Mouse (Mus musculus) kidney, adult 18-20 months (tissue): Measurements from ENCODE around the gene Foxn4.

ENCODE experiments used
- DNase-seq: peaks from one replicate; pipeline ENCODE4 v3.0.0; 2021

Foxn4 gene

GRCm38 (mm10) chr5:114273693-114274402 is at the start of gene Foxn4:
Foxn4 (minus strand) TSS chr5:114273807.
- DNase-seq, result no peak

DNA sequence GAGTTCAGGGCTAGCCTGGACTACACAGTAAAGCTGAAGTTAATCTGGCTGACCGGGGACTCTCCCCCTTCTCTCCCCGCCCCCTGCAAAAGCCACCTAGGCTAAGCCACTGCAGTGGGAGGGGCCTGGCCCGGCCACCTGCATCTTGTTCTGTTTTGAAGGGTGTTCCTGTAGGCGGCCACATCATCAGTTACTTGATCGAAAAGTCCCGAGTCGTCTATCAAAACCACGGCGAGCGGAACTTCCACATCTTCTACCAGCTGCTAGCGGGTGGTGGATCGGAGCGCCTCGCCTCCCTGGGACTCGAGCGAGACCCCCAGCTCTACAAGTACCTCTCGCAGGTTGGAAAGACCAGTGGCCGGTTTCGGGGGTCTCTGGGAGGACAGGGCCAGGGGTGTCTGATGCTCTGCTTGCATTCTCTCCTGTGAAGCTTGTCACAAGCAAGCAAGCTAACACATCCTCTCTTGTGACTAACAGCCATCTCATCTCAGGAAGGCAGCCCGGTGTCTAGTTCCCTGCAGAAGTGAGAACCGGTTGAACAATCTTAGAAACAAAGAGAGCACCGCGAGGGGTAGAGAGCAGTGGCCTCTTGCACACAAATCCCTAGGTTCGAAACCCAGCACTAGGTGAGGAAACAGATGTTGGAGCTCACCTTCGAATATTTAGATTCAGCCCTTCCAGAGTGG is 49.6 kb upstream of the Foxn4 start:
- no peak for DNase-seq

GRCm38 (mm10) chr5:114309680-114310036 is 36.1 kb upstream of the Foxn4 start:
- DNase-seq, result no peak

- no peak for DNase-seq
Measured at GRCm38 (mm10) chr5:114308765-114309679, 35.4 kb upstream of the Foxn4 start.

DNA sequence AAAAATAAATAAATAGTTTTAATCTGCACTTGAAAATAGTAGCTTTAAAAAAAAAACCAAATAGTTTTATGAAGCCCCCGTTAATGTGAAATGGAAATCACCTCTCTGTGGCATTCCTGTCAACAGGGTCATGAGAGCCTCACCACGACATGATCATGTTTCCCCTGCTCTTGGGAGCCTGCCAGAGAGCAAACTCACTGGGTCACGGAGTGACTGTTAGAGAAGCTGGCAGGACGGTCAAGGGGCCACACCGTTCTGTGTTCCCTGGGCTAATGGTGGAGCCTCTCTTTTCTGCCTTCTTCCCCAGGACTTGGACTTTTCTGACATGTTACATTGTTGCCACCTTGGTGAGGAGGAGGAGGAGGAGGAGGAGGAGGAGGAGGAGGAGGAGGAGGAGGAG is 32.9 kb upstream of the Foxn4 start:
- DNase-seq, result no peak

GRCm38 (mm10) chr5:114303166-114303565 is 29.6 kb upstream of the Foxn4 start:
- DNase-seq, result no peak

- DNase-seq, result no peak
Measured at GRCm38 (mm10) chr5:114299883-114300610, 26.4 kb upstream of the Foxn4 start.

DNA sequence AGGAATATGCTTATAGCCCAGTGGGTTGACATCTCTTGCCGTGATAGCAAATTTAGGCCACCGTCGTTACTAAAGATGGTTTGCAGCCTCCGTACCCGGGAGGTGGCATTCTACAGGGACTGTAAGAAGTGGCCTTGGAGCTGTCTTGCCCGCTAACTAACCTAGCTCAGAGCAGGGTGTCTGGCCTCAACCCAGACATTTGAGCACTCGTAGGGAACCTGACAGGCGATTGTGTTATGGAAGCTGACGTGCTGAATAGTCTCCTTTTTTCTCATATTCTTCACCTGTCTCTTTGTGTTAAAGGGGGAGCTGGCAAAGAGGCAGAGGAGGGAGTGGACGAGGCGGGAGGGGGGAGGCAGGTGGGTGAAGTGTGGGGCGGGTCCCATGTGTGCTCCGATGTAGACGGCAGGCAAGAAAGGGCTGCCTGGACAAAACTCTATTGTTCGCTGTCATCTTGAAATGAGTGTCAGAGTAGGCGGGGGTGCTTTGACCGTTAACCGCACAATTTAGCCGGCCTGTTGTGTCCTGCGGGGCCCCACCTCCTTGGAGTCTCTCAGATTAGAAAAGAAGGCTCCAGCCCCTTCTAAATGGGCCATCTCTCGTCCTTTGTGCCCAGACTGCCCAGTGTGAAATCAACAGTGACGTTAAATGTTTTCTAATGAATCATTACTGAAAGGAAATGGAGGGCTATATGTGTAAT is 25.7 kb upstream of the Foxn4 start:
- no peak for DNase-seq

- no peak for DNase-seq
Measured at GRCm38 (mm10) chr5:114298212-114298894, 24.7 kb upstream of the Foxn4 start.

- no peak for DNase-seq
Measured at GRCm38 (mm10) chr5:114296693-114297631, 23.4 kb upstream of the Foxn4 start.

GRCm38 (mm10) chr5:114290004-114290403 is 16.4 kb upstream of the Foxn4 start:
- no peak for DNase-seq

DNA sequence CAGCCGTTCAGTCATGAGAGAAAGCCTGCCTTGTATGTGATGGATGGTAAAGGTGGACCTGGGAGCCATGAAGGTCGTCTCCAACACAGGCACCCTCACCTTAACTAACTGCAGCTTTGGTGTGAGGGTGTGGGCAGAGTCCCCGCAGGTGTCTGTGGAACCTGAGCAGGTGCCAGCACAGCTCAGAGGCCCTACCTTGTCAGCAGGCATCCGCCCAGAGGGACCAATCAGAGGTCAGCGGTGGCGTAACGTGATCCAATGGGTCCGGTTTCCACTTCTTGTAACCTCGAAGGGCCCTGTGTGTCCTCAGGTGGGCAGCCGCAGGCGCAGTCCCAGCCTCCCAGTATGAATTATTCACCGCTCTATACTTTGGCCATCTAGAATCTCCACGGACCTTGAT is 15.3 kb upstream of the Foxn4 start, which contains the start of gene Myo1h:
Myo1h (plus strand) TSS at position 293 of the 400 bp plus-strand sequence.
- no peak for DNase-seq

GRCm38 (mm10) chr5:114288396-114288795 is 14.8 kb upstream of the Foxn4 start:
- DNase-seq, result no peak

DNA sequence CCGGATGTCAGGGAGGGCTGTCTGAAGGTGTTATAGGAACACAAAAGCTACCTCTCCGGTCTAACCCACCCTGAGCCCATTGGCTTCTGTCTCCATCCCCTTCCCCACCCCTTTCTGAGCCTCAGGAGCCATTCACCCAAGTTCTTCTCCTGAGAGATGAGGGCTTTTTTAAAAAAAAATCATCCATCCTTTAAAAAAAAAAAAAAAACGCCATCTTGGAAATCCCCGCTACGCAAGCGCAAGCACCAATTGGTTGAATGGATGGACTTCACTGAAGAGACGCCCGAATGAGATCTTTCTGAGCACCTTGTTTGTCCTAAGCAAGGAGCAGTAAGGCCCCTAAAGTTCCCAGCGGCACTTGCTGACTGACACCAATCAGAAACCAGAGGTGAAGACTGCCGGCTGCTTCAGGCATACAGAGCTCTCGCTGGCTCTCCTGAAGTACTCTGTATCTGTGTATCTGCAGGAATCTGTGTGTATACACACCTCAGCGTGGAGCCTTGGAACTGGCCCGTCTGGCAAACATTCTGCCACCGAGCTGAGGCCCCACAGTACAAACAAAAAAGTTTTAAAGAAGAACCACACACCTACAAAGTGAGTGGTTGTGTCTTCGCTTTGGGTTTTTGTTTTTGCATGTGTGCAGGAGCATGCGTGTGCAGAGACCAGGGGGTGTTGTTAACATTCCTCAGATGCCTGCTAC is 13.4 kb upstream of the Foxn4 start:
- DNase-seq, result no peak

- DNase-seq, result no peak
Measured at GRCm38 (mm10) chr5:114286102-114286501, 12.5 kb upstream of the Foxn4 start.

GRCm38 (mm10) chr5:114285398-114285700 is 11.7 kb upstream of the Foxn4 start:
- no peak for DNase-seq

- no peak for DNase-seq
Measured at GRCm38 (mm10) chr5:114284604-114285397, 11.2 kb upstream of the Foxn4 start.

DNA sequence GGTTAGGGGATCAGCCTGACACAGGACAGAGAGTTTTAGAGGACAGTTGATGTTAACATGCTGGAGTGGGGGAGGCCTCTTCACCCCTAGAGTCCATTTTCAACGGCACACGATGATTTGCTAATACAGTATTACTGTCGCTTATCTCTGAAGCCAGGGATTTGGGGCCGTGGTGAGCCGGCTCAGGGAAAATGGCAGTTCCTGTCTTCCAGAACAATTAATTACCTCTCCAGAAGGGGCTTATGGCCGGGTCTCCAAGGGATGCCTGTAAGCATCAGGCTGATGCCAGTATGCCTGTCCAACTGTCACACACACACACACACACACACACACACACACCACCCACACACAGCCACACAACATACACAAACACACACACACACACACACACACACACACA is 8.7 kb upstream of the Foxn4 start:
- no peak for DNase-seq
